Mouse (Mus musculus): Measurements from ENCODE around the gene 4933430I17Rik.
A peak's percentile ranks its signal among the peaks of the same experiment; 100 is the strongest.
"Not testable (repeated sequence)": the region's sequence is repeated elsewhere in the genome, so short reads cannot be mapped to it uniquely, and the experiment has no call there.

Gene 4933430I17Rik

DNA sequence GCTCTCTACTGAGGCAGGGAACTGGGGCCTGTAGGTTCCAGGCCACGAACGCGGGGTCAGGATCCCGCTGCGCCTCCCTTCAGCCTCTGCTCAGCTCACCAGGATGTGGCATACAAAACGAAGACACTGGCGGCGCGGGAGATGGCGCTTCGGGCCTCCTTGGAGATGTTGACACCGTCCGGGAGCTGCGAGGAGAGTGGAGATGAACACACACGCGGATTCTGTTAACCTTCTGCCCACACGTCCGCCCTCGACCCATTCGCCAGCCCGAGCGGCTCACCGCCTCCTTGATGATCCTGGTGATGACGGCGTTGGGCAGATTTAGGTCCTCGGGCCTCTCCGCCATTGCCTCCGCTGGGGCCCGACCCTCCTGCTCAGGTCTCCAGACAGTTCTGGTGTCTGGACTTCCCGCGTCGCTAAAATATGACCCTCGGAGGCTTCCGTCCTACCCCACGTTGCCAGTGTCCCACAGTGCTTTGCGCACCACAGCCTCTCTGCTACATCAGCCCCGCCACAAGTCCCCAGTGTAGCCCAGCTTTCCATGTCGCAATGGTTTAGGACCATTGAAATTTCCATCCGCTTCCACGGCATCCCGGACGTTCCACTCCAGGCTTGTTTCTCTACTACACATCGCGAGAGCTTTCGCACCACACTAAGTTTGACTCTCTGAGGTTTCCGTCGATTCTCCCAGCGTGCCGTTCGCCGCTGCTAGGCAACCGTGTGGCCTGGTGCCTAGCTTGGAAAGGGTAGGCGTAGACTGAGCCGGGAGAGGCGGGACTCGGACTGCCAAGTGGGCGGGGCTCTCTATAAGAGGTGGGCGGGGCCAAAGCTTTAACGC lies at the start of gene 4933430I17Rik, which contains the start of gene Pole3:
4933430I17Rik (plus strand) TSS at position 719 of the 838 bp plus-strand sequence.
Pole3 (minus strand) TSS at position 418 of the 838 bp plus-strand sequence.
- peak; percentile 100 for DNase-seq (ENCODE audit: low read depth)

DNA sequence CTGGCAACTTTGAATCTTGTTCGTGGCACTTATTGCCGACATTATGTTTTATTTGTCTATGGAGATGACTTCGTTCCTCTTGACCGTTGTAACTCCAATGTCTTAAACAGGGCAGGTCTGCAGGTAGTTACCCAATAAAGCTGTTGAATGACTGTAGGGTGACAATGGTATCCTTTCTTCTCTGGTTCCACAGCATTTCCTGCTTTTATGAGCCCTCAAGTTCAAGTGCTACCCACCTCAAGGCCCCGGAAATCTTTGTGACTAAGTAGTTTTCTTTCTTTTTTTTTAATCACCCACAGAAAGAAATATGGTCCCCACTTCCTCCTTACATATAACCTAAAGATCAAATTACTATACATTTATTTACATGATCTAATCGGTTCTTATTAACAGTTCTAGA lies 49.4 kb upstream of the 4933430I17Rik start:
- no peak for DNase-seq (ENCODE audit: low read depth)

DNA sequence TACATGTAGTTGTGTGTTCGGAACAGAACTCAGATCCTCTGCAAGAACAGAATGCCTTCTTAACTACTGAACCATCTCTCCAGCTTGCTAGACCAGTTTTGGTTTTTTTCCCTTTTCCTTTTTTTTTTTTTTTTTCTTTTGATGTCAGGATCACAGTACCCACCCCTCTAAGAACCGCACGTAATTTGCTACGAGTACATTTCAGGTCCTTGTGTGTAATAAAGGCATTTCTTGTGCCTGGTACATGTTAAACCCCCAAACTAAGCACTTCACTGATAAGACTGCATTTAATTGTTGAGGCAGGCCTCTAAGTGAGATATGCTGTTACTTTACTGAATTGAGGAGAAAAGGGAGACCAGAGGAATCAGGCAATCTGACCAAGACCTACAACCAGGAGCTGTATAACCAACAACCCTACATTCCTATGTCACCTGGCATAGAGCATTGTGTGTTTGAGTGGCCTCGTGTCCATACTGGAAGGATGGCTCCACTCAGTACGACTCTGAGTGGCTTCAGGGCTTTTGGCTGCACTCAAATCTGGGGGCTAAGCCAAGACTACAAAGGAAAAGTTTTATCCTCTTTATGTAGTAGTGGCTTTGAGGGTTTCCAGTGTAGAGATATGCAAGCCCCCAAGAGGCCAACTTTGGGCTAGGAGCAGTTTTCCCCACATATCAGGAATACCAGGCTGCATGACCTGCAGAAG lies 47.5 kb upstream of the 4933430I17Rik start:
- no peak for DNase-seq (ENCODE audit: low read depth)

DNA sequence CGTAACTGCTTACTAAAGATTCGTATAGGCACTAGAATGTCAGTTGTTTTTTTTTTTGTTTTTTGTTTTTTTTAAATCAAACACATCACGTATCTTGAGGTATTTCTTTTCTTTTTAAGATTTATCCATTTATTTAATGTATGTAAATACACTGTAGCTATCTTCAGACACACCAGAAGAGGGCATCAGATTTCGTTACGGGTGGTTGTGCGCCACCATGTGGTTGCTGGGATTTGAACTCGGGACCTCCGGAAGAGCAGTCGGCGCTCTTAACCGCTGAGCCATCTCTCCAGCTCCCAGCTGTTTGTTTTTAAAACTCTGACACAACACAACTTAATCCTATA lies 45.6 kb upstream of the 4933430I17Rik start:
- DNase-seq (ENCODE audit: low read depth) = not testable (repeated sequence)

DNA sequence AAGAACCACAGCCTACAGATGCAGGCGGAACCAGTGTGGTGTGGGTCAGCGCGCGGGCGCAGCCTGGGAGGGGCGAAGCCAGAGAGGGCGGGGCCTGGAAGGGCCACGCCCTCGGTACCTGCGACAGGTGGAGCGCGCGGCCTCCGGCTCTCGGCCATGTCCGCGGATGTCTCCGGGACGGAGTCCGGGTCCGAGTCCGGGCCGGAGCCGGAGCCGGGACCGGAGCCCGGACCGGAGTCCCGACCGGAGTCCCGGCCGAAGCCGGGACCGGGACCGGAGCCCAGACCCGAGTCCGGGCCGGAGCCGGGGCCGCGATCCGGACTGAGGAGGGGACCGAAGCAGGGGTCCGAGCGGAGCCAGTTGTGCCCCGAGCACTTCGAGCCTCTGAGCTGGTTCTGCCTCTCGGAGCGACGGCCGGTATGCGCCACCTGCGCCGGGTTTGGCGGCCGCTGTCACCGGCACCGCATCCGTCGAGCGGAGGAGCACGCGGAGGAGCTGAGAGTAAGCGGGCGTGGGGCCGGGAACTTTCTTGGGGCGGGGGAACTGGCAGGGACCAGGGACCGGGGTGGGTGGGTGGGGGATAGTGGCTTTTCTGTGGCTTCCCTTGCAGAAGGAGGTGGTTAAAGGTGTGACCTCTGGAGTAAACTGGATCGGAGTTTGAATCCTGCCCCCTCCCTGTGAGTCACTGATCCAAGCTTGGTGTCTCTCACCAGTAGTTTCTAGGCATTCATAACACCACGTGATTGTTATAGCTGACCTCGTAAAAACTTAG lies 45.0 kb upstream of the 4933430I17Rik start, which contains the start of gene Bspry:
Bspry (plus strand) TSS at position 117 of the 772 bp plus-strand sequence.
- no peak for DNase-seq (ENCODE audit: low read depth)

DNA sequence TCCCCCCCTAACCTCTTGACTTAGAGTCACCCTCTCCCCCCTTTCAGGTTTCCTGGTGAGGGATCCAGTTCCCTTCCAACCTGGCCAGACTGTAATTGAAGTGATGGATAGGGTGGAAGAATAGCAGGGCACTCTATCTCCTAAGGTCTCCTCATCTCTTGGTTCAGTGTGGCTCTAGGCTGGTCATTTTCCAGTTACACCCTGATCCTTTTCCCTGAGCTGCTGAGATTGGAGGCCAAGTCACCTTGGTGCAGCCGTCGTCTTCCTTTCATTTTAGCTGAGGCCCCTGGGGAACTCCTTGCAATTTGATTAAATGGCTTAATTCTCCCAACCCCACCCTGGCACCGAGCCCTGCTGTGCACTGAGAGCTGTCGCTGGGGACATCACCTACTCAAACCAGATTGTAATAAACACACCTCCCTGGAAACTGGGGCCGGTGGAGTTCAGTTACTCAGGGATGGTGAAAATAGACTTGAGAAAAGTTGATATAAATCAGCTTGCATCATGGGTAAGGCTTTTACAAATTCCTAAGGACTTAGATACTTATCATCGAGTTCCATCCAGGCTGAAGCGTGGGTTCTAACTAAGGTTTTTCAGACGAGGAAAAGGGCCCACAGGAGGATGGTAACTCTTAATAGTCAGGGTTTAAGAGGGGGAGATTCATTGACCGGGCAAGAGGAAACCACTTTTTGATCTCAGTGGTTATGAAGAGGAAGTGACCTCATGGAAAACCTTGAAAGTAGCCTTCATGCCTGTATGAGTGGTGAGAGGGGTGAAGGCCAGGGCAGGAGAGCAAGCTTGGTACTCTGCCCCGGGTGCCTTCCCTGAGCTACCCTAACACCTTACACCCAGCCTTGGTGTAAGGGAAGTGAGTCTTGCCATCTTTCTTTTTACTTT lies 44.2 kb upstream of the 4933430I17Rik start:
- DNase-seq (ENCODE audit: low read depth) = no peak

DNA sequence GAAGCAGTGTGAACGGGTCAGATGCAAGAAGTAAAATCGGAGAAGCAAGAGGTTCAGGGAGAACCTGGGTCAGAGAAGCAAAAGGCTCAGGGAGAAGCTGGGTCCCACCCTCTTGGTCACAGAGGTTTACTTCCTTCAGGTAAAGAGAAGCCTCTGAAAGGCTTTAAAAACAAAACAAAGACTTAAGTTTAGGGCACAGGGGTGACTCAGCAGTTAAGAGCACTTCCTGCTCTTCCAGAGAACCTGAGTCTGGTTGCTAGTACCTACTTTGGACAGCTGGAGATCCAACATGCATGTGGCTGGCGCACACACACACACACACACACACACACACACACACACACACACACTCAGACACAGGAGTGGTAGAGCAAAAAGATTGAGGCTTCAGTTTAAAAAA lies 40.2 kb upstream of the 4933430I17Rik start:
- no peak for DNase-seq (ENCODE audit: low read depth)

DNA sequence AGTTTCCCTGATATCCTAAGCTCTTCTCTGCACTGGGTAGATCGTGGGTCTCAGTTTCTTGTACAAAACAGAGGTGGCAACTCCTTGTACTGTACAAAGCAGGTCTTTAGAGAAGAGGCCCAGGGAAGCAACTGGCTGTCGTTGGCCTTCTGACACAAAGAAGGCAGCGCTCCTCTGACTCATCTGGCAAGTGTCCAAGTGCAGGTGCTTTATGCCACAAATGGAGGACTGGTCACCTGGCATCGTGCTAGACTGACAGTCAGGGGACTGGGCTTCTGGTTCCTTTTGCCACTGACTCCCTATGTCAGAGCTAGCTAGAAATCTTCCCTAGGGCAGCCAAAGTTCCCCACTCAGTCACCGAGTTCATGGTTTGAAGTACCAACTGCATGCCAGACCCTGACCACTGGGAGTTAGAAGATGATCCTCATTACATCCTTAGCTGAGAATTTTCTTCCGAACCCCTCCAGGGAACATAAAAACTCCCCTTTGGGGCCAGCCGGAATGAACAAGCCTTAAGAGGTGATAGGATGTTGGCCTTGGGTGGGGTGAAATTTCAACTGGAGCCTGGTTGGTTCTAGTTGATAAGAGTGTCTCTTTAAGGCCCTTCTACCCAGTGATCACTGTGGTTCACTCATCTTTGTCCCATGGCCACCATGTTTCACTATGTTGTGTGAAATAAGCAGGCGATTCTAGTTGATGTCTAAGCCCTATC lies 39.6 kb upstream of the 4933430I17Rik start:
- DNase-seq (ENCODE audit: low read depth) = peak; percentile 37

DNA sequence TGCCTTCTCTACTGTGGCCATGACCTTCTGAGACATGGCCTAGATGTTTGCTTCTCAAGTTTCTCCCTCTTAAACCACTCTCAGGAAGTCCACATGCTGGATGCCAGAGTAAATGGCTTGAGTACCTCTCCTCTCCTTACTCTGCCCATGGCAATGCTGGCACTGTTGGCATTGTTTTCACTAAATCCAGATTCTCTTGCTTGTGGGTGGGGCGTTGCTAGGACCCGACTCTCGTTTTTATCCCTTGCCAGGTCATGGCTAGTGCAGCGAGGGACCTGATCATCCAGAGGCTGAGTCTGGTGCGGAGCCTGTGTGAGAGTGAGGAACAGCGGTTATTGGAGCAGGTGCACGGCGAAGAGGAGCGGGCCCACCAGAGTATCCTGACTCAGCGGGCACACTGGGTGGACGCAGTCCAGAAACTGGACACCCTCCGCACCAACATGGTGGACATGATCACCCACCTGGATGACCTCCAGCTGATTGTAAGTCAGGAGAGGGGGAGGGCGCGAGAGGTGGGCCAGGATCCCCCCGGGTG lies 38.9 kb upstream of the 4933430I17Rik start:
- DNase-seq (ENCODE audit: low read depth) = no peak

DNA sequence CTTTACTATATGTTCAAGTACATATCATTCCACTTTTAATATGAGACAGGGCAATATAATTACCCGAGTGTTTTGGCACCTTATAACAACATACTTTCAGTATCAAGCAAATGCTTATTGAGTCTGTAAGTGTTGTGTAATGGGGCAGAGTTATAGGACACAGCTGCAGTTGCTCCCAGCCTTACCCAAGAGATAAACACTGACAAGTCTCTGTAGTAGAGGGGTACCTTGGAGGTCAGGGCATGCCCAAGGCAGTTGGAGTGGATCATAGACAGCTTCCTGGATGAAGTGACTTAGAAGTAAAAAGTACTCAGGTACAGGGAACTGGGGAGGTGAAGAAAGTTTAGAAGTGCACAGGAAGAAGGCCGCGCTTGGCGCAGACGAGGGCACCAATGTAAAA lies 38.0 kb upstream of the 4933430I17Rik start:
- peak; percentile 15 for DNase-seq (ENCODE audit: low read depth)

DNA sequence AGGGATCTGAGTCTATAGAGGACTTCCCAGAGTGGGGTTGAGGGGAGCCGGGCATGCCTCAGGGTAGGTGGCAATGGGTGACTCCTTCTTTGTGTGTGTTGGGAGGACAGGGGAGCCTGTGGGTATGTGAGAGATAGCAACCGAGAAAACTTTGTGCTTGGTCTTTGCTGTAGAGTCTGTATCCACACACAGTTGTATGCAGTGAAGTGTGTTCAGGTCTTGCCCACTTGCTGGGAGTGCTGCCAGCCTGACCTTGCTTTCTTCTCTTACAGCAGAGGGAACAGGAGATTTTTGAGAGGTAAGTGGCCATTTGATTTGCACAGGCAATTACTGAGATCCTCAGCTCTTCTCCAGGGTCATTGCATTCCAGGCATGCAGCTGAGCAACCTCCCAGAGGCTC lies 37.3 kb upstream of the 4933430I17Rik start:
- DNase-seq (ENCODE audit: low read depth) = no peak

DNA sequence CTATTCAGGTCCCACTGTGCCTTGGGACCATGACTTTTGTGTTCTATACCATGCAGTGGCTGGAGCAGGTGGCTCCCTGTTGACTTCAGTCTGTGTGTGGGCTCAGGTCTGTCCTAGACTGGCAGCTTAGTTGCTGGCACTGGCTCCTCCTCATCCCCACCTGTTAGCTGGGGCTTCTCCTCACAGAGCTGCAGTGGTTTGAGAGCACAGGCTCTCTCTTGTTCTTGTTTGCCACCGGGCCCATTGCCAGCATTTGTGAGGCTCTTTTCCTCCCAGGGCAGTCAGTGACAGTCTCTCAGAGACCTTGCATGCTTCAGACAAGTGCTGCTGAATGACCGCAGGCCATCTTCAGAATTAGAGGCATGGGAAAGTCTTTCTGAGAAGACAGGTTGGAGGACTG lies 32.5 kb upstream of the 4933430I17Rik start:
- no peak for DNase-seq (ENCODE audit: low read depth)

DNA sequence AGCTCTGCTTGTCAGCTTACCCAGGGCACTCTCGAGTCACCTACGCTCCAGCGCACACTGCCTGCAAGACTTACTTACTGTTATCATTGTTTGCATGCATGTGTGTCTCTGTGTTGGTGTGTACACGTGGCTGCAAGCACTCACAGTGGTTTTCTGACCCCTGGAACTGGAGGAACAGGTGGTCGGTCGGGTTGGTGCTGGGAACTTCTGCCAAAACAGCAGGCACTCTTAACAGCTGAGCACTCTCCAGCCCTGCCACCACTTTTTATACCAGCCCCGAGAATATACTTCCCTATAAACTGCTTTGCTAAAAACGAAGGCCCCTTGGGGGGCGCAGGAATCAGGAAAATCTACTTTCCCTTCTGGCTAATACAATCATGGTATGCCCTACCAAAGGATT lies 30.9 kb upstream of the 4933430I17Rik start:
- DNase-seq (ENCODE audit: low read depth) = no peak

DNA sequence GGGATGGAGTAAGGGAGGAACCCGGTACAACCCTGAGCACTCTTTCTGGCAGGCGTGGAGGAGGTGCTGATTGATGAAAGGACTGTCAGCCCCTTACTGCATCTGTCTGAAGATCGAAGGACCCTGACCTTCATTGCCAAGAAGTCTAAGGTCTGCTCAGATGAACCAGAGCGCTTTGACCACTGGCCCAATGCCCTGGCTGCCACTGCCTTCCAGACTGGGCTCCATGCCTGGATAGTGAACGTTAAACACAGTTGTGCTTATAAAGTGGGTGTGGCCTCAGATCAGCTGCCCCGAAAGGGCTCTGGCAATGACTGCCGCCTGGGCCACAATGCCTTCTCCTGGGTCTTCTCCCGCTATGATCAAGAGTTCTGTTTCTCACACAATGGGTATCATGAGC lies 29.2 kb upstream of the 4933430I17Rik start:
- DNase-seq (ENCODE audit: low read depth) = peak; percentile 83

DNA sequence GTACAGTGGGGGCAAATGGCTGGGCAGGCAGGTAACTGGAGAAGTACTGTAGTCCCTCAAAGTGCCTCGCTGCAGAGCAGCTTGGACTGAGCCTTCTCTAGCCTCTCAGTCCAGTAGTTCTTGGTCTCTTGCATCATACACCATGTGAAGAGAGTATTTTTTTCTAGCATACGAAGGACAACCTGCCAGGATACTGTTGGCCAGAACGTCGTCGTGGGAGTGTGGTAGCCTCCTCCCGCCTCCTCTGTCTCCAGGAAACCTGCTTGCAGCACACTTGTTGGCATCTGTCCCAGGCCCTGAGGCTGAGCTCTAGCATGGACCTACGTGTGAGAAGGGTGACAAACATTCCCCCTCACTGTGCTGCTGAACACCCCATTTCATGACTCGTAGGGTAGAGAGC lies 28.4 kb upstream of the 4933430I17Rik start:
- peak; percentile 100 for DNase-seq (ENCODE audit: low read depth)

DNA sequence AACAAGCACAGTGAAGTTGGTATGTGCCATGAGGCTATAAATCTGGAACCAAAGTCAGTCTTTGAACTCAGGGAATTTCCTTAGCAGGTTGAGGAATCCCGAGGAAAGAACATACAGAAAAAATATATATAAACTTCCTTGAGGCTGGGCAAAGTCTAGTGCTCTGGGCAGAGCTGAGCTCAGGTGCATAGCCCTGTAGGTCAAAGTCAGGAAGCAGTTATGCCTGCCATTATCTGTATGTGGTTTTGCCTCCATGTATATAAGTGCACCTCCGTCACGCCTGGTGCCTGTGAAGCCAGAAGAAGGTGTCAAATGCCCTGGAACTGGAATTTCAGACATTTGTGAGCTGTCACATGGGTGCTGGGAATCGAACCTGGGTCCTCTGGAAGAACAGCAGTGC lies 24.4 kb upstream of the 4933430I17Rik start:
- no peak for DNase-seq (ENCODE audit: low read depth)

DNA sequence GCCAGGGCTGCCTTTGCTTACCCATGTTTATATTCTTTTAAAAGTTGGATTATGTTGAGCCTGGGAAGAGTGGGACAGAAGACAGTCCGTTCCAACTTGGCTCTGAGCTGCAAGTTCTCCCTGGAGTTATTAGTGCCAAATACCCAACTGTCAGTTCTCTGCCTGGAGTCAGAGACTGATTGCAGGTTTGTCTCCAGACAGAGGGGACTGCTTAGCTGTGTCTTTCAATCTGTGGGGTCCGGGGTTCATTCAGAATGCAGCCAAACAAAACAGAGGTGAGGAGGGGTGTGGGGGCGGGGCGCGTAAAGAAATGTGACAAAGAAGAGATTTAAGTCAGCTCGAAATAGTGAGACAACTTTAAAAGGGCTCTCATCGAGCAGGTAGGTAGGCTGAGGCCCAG lies 23.6 kb upstream of the 4933430I17Rik start:
- DNase-seq (ENCODE audit: low read depth) = peak; percentile 59

DNA sequence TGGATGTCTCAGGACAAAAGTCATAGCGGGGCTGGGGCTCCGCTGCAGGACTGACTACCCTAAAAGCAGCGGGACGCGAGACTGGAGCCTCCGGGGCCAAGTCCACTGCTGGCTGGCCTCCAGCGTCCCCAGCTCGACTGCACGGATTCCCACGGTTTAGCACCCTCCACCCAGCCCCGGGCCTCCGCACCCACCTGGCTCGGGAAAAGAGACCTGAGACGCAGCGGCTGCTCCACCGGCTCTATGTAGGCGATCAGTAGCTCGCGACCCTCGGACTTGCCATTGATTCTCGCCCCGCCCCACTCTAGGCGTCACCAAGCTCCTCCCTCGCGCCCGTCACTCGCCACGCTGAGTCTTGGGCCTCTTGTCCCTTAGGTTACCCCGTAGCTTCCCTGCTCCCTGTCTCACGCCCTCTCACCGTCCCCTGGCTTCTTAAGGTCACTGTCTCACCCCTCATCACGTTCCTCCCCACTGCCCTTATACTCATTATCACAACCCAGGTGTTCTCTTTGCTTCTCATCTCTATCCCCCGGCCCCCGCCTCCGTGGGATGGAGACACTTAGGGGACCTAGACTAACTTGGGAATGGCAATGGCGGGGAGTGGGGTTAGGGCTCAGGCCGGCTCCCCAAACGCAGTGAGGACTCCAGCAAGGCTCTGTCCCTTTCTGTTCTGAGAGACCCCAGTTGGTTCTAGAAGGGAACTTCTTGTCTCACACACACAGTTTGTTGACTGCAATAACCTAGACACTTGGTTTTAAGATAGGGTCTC lies 23.0 kb upstream of the 4933430I17Rik start:
- peak; percentile 95 for DNase-seq (ENCODE audit: low read depth)

DNA sequence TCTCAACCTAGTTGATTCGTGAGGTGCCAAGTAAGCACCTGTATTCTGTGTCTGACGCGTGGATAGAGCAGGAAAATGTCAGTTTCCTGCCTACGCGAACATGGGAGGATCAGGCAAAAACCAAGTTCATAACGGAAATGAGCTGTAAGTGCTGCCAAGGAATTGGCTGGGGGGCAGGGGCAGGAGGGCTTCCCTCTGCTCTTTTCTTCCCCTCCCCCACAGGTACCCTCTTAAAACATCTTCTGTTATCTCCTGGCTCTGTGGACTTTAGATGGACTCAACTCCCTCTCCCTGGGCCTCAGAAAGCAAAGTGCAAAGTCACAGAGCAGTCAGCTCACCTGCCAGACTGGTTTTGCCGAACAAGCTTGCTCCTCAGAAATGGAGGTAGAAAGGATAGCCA lies 22.2 kb upstream of the 4933430I17Rik start:
- no peak for DNase-seq (ENCODE audit: low read depth)

Data from NIH3T3 (cell line).